Mouse (Mus musculus): ENCODE measurements around the gene Gdpgp1. TPM values are rescaled to one million over a fixed set of nuclear protein-coding genes. Genes with fewer than 3 reads are reported as not detected.

Gdpgp1 gene
- polyA plus RNA-seq, 1 experiment: 5.3 TPM

DNA sequence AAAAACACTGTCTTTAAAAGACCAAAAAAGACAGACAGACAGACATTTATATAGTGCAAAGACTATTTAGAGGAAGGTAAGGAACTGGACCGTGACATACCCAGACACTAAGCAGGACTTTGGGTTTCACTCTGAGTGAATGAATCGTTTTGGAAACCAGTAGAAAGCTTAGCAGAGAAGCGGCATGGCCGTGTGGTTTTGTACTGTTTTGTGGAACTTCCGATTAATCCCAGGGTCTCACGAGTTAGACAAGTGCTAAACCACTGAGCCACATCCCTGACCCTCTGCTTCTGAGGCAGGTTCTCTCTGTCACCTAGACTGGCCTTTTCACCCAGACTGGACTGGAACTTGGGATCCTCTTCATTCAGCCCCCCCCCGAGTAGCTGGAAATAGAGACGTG, 18.2 kb upstream of the Gdpgp1 start:
- Histone ChIP-seq H3K36me3 (ENCODE audit: control insufficient read depth, insufficient read depth, low read length) (peaks cover 39% of the 10 kb centered on the region), H3K4me3 (ENCODE audit: control insufficient read depth, insufficient read depth, low read length) (no peak overlapping the region), H3K27me3 (ENCODE audit: control insufficient read depth, insufficient read depth, low read length) (no peaks in the 10 kb centered on the region), H3K4me1 (replicated peaks; ENCODE audit: control insufficient read depth, insufficient read depth, low read length) (peaks cover 18% of the 10 kb centered on the region), H3K27ac (ENCODE audit: control insufficient read depth, insufficient read depth, low read length) (no peak overlapping the region)
- WGBS: 89% methylated on average over 8 of the region's 8 CpGs
- TF ChIP-seq CTCF (IDR thresholded peaks at IDR 0.05; ENCODE audit: borderline replicate concordance, control insufficient read depth, extremely low read depth, insufficient read depth, low read length, poor library complexity) (no peak), POLR2A (IDR thresholded peaks at IDR 0.05; ENCODE audit: control insufficient read depth, extremely low read depth, insufficient read depth, low read length, poor library complexity) (no peak)
- no peak for DNase-seq

DNA sequence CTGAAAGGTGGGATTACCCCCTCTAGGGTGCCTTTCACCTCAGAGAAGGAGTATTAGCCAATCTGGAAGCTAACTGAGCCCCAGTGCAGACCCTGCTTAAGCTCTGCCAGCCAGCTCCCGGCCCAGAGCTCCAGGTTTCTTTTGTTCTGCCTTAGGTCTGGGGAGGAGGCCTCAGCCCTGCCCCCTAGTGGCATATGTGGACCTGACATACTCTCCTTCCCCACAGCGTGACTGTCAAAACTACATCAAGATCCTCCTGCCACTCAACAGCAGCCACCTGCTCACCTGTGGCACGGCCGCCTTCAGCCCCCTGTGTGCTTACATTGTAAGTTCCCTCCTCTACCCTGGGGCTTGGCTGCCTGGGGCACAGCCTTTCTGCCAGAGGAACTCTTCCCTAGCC, 17.3 kb upstream of the Gdpgp1 start:
- H3K27ac ChIP-seq (ENCODE audit: control insufficient read depth, insufficient read depth, low read length): no peak overlapping the region
- peak; percentile 86 for DNase-seq
- peaks cover 11% of the 10 kb centered on the region for H3K4me1 ChIP-seq (replicated peaks; ENCODE audit: control insufficient read depth, insufficient read depth, low read length)
- WGBS: 22% methylated on average over 4 of the region's 4 CpGs
- H3K27me3 ChIP-seq (ENCODE audit: control insufficient read depth, insufficient read depth, low read length): no peaks in the 10 kb centered on the region
- H3K4me3 ChIP-seq (ENCODE audit: control insufficient read depth, insufficient read depth, low read length): no peak overlapping the region
- peaks cover 48% of the 10 kb centered on the region for H3K36me3 ChIP-seq (ENCODE audit: control insufficient read depth, insufficient read depth, low read length)
- TF ChIP-seq CTCF (IDR thresholded peaks at IDR 0.05; ENCODE audit: borderline replicate concordance, control insufficient read depth, extremely low read depth, insufficient read depth, low read length, poor library complexity) (peak; percentile 88), POLR2A (IDR thresholded peaks at IDR 0.05; ENCODE audit: control insufficient read depth, extremely low read depth, insufficient read depth, low read length, poor library complexity) (no peak)

DNA sequence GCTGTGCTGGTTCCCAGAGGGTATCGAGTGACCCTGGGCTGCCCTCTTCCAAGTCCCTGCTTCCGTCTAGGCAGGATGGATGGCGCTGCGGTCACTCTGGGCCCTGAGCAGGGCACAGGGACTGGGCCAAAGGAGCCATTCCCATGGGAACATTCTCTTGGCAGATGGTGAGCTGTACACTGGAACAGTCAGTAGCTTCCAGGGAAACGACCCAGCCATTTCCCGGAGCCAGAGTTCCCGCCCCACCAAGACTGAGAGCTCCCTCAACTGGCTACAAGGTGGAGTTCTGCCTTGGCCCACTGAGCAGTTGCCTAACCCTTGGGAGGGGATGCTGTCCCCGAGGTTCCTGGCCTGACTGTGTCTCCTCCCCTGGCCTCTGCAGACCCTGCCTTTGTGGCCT, 16.1 kb upstream of the Gdpgp1 start:
- peaks cover 58% of the 10 kb centered on the region for H3K36me3 ChIP-seq (ENCODE audit: control insufficient read depth, insufficient read depth, low read length)

GRCm38 (mm10) chr7:80218666-80219065, 14.0 kb upstream of the Gdpgp1 start:
- WGBS: 100% methylated on average over 9 of the region's 9 CpGs
- no peaks in the 10 kb centered on the region; the same call in 1 of the 2 replicates for H3K4me1 ChIP-seq (replicated peaks; ENCODE audit: control insufficient read depth, insufficient read depth, low read length)
- H3K27ac ChIP-seq (ENCODE audit: control insufficient read depth, insufficient read depth, low read length): no peak overlapping the region
- H3K27me3 ChIP-seq (ENCODE audit: control insufficient read depth, insufficient read depth, low read length): no peaks in the 10 kb centered on the region
- H3K36me3 ChIP-seq (ENCODE audit: control insufficient read depth, insufficient read depth, low read length): peaks cover 62% of the 10 kb centered on the region
- TF ChIP-seq CTCF (IDR thresholded peaks at IDR 0.05; ENCODE audit: borderline replicate concordance, control insufficient read depth, extremely low read depth, insufficient read depth, low read length, poor library complexity) (no peak), POLR2A (IDR thresholded peaks at IDR 0.05; ENCODE audit: control insufficient read depth, extremely low read depth, insufficient read depth, low read length, poor library complexity) (no peak)
- H3K4me3 ChIP-seq (ENCODE audit: control insufficient read depth, insufficient read depth, low read length): no peak overlapping the region
- DNase-seq: no peak

More for the DNA sequence above, 16.1 kb upstream of the Gdpgp1 start:
- no peak for TF ChIP-seq CTCF (IDR thresholded peaks at IDR 0.05; ENCODE audit: borderline replicate concordance, control insufficient read depth, extremely low read depth, insufficient read depth, low read length, poor library complexity)
- no peak for TF ChIP-seq POLR2A (IDR thresholded peaks at IDR 0.05; ENCODE audit: control insufficient read depth, extremely low read depth, insufficient read depth, low read length, poor library complexity)
- Histone ChIP-seq H3K4me1 (replicated peaks; ENCODE audit: control insufficient read depth, insufficient read depth, low read length) (peaks cover 6% of the 10 kb centered on the region), H3K27me3 (ENCODE audit: control insufficient read depth, insufficient read depth, low read length) (no peaks in the 10 kb centered on the region), H3K27ac (ENCODE audit: control insufficient read depth, insufficient read depth, low read length) (no peak overlapping the region), H3K4me3 (ENCODE audit: control insufficient read depth, insufficient read depth, low read length) (no peak overlapping the region)
- DNase-seq: no peak
- 95% methylated on average over 8 of the region's 8 CpGs for WGBS

DNA sequence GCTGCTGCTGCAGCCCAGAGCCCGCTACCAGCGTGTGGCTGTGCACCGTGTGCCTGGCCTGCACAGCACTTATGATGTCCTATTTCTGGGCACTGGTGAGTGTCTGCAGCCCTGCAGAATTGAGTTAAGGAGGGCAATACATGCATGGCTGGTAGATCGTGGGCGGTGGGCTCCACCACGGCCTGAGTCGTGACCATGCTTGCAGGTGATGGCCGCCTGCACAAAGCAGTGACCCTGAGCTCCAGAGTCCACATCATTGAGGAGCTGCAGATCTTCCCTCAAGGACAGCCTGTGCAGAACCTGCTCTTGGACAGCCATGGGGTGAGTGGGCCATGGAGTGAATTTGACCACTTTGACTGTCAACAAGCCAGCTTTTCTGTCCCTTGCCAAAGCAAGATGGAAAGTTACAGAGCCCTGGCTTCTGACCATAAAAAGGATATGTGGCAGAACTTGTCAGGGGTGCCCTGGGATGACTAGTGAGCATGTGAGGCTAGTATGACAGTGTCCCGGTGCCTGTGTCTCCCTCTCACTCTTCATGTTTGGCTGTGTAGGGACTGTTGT, 12.3 kb upstream of the Gdpgp1 start:
- no peak for TF ChIP-seq POLR2A (IDR thresholded peaks at IDR 0.05; ENCODE audit: control insufficient read depth, extremely low read depth, insufficient read depth, low read length, poor library complexity)
- TF ChIP-seq CTCF (IDR thresholded peaks at IDR 0.05; ENCODE audit: borderline replicate concordance, control insufficient read depth, extremely low read depth, insufficient read depth, low read length, poor library complexity): no peak
- no peak for DNase-seq
- no peak overlapping the region for H3K4me3 ChIP-seq (ENCODE audit: control insufficient read depth, insufficient read depth, low read length)
- H3K27me3 ChIP-seq (ENCODE audit: control insufficient read depth, insufficient read depth, low read length): no peaks in the 10 kb centered on the region
- WGBS: 98% methylated on average over 9 of the region's 9 CpGs
- no peaks in the 10 kb centered on the region; the same call in 1 of the 2 replicates for H3K4me1 ChIP-seq (replicated peaks; ENCODE audit: control insufficient read depth, insufficient read depth, low read length)
- no peak overlapping the region for H3K27ac ChIP-seq (ENCODE audit: control insufficient read depth, insufficient read depth, low read length)
- peaks cover 71% of the 10 kb centered on the region for H3K36me3 ChIP-seq (ENCODE audit: control insufficient read depth, insufficient read depth, low read length)

DNA sequence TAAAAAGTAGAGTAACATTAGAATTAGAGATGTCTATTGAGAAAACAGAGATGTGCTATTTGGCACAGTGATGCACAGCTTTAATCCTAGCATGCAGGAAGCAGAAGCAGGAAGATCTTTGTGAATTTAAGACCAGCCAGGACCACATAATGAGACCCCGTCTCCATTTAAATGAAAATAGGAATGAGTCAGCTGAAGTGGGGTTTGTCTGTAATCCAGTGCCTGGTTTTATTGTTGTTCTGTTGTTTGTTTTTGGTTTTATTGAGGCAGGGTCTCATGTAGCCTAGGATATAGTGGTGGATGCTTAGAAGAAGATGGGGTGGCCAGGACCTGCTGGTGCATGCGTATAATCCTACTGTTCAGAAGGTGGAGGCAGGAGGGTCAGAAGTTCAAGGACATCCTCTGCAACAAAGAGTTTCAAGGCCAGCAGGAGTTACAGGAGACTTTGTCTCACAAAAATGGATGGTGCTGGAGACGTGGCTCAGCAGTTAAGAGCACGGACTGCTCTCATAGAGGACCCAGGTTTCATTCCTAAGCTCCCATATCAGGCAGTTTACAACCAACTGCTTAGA, 11.4 kb upstream of the Gdpgp1 start:
- no peaks in the 10 kb centered on the region for H3K27me3 ChIP-seq (ENCODE audit: control insufficient read depth, insufficient read depth, low read length)
- DNase-seq: no peak
- H3K36me3 ChIP-seq (ENCODE audit: control insufficient read depth, insufficient read depth, low read length): peaks cover 72% of the 10 kb centered on the region
- WGBS: 95% methylated on average over 4 of the region's 4 CpGs
- TF ChIP-seq CTCF (IDR thresholded peaks at IDR 0.05; ENCODE audit: borderline replicate concordance, control insufficient read depth, extremely low read depth, insufficient read depth, low read length, poor library complexity) (no peak), POLR2A (IDR thresholded peaks at IDR 0.05; ENCODE audit: control insufficient read depth, extremely low read depth, insufficient read depth, low read length, poor library complexity) (no peak)
- H3K4me3 ChIP-seq (ENCODE audit: control insufficient read depth, insufficient read depth, low read length): no peak overlapping the region
- H3K27ac ChIP-seq (ENCODE audit: control insufficient read depth, insufficient read depth, low read length): no peak overlapping the region
- H3K4me1 ChIP-seq (replicated peaks; ENCODE audit: control insufficient read depth, insufficient read depth, low read length): no peaks in the 10 kb centered on the region
